Mouse (Mus musculus): ENCODE measurements at regions not wholly inside any gene's neighbourhood (a gene's known extent, or its start where the extent isn't known, plus 50 kb on each side); places are given as distances from the start of the nearest gene placed in this dataset.
A peak's percentile ranks its signal among the peaks of the same experiment; 100 is the strongest.

- ATAC-seq (replicated peaks; ENCODE audit: poor library complexity, severe bottlenecking), result no peak
Measured at GRCm38 (mm10) chr1:125307223-125307622, 128.3 kb downstream of the Actr3 start.

- no peak for ATAC-seq (replicated peaks; ENCODE audit: poor library complexity, severe bottlenecking)
Measured at GRCm38 (mm10) chr1:125298520-125299090, 136.9 kb downstream of the Actr3 start.

DNA sequence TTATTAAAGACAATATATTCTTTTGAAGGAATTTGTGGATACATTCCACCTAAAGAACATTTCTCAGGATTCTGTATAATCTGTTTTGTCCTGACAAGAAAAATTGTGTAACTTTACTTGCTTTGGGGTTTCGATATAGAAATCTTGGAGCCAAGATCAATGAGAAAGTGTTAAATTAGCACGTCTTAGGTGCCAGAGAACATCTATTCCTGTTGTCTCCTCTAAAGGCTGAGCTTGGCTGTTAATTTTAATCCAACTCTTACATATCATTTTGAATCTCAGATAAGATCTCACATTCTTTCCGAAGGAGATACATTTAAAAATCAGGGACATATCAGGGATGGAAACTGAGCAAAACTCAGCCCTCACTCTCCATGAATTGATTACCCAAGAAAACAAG, 139.9 kb downstream of the Actr3 start:
- no peak for ATAC-seq (replicated peaks; ENCODE audit: poor library complexity, severe bottlenecking)

DNA sequence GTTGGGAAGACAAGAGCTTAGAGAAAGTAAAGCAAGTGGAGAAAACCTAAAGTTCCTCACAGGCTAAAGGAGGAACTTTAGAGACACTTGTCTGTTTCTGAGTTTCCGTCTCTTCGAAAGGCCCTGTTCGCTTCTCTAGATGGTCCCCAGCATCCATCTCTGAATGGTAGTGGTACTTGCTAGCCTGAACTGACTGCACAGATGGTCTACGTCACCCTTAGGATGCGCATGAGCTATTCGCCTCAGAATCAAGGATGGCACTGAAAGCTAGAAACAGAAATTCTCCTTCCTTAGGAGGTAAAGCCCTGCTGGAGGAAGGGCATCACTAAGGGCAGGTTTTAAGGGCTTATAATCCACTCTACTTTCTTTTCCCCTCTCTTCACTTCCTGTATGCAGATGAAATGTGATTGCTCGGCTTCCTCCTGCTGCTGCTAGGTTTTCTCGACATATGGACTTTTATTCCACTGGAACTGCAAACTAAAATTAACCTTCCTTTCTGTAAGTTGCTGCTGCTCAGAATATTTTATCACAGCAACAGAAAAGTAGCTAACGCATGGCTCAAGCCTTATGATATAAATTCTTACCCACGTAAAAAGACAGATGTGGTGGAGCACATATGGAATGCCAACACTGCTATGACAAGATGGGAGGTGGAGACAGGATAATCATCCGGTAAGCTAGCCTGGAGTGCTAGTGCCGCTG, 145.1 kb downstream of the Actr3 start:
- no peak for ATAC-seq (replicated peaks; ENCODE audit: poor library complexity, severe bottlenecking)

GRCm38 (mm10) chr1:125286347-125286746, 149.2 kb downstream of the Actr3 start:
- no peak for ATAC-seq (replicated peaks; ENCODE audit: poor library complexity, severe bottlenecking)

- no peak for ATAC-seq (replicated peaks; ENCODE audit: poor library complexity, severe bottlenecking)
Measured at GRCm38 (mm10) chr1:125284693-125285092, 150.8 kb downstream of the Actr3 start.

- no peak for ATAC-seq (replicated peaks; ENCODE audit: poor library complexity, severe bottlenecking)
Measured at GRCm38 (mm10) chr1:125273752-125274151, 161.8 kb downstream of the Actr3 start.

DNA sequence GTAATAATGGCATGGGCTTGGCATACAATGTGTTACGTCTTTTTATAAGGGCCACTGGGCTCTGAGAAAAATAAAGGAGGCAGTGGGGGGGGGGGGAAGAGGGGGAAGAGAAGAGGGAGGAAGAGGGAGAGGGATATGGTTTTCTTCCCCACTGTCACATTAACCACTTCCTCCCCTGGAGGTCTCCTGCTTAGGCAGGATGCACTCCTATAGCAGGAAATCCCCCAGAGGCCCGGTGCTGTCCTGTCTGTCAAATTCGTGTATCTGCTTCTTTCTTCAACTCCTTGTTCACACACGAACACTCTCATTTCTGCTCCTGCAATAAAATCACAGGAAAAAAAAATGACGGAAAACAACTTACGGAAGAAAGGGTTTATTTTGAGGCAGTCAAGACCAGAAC, 171.8 kb downstream of the Actr3 start:
- peak; percentile 53 for ATAC-seq (replicated peaks; ENCODE audit: poor library complexity, severe bottlenecking)

- ATAC-seq (replicated peaks; ENCODE audit: poor library complexity, severe bottlenecking), result no peak
Measured at GRCm38 (mm10) chr1:125263068-125263467, 172.5 kb downstream of the Actr3 start.

DNA sequence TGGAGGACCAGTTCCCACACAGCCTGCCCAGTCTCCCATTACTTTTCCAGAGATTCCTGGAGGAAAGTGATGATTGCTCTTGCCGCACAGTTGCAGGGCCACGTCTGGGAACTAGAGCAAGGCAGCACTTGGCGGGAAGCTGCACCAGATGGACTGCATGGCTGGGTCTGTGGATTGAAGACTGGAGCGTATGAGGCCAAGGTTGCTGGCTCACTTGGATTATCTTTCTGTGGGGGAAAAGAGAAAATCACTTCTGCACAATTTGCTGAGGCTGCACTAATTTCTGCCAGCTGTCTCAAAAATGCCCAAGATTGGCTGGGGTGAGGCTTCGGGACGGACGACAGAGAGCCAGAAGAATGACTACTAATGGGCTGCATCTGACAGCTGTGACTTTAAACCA, 193.2 kb downstream of the Actr3 start:
- ATAC-seq (replicated peaks; ENCODE audit: poor library complexity, severe bottlenecking), result no peak

DNA sequence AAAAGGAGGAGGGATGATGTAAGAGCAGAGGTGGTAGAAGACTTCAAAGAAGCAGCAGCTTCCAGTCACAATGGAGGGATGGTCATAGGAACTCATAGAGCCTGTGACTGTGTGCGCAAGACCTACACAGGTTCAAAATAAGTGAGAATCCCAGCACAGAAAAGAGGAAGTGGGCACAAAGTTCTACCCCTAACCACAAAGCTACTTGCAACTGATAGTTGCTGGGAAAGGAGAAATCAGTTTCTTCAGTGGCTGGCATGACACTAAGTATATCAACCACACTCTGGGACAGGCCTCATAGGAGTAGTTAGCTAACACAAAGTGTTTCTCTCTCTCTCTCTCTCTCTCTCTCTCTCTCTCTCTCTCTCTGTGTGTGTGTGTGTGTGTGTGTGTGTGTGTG, 193.8 kb downstream of the Actr3 start:
- peak; percentile 99 for ATAC-seq (replicated peaks; ENCODE audit: poor library complexity, severe bottlenecking)

GRCm38 (mm10) chr1:125237595-125237988, 197.9 kb downstream of the Actr3 start:
- no peak for ATAC-seq (replicated peaks; ENCODE audit: poor library complexity, severe bottlenecking)

GRCm38 (mm10) chr1:125236948-125237594, 198.5 kb downstream of the Actr3 start:
- no peak for ATAC-seq (replicated peaks; ENCODE audit: poor library complexity, severe bottlenecking)

- no peak for ATAC-seq (replicated peaks; ENCODE audit: poor library complexity, severe bottlenecking)
Measured at GRCm38 (mm10) chr1:125234747-125235146, 200.8 kb downstream of the Actr3 start.

GRCm38 (mm10) chr1:125223370-125223769, 212.2 kb downstream of the Actr3 start:
- ATAC-seq (replicated peaks; ENCODE audit: poor library complexity, severe bottlenecking), result no peak

DNA sequence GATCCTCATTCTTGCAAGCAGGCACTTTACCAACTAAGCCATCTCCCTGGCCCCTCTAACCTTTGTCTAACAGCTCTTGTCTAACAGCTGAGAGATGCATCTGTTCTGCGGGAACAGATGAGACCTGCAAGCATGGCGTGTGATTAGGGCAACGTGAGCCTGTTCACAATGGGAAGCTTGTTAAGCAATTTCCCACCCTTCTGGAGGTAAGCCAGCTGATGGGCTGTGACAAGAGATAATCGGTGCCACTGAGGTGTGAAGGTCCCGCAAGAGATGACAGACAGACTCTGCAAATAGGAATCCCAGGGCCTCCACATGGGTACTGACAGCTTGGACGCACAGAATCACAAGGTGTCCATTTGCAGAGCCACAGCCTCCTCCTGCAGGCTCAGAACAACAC, 219.3 kb downstream of the Actr3 start:
- ATAC-seq (replicated peaks; ENCODE audit: poor library complexity, severe bottlenecking), result no peak

GRCm38 (mm10) chr1:125187091-125187490, 248.4 kb downstream of the Actr3 start:
- no peak for ATAC-seq (replicated peaks; ENCODE audit: poor library complexity, severe bottlenecking)

DNA sequence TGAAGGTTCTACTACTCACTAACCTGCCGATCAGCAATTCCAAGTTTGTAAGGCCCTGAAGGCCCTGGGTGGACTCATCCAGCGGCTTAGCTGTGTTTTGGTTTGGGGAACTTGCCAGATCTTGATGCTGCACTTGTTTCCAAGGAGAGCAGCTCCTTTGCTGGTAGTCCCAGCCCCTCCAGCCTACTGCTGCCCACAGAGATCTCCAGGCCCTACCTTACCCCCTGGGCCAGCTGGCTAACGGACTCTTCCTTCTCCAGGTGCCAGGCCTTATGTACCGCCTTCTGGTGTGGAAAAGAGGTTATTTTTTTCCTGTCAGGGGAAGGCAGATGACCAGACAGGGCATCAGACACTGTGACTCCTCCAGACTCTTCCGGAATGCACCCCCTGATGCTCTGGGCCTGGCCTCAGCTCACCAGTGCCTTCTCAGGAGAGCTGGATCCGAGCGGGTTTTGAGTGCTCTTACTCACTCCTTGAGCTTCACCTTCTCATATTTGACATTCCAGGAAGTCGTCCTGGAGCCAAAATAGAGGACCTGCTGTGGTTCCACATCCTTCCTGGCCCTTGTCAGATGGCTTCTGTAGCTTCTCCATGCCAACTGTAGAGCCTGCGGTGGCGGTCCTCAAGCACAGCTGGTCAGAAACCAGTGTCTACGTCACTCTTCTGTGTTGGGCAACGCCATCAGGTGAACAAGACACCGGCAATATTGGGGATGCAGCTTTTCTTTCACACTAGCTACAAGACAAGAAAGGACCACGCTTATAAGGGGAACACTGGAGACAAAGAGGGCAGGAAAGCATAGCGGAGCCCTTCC, 259.2 kb downstream of the Actr3 start:
- ATAC-seq (replicated peaks; ENCODE audit: poor library complexity, severe bottlenecking), result peak; percentile 17; the same call in 1 of the 2 replicates

DNA sequence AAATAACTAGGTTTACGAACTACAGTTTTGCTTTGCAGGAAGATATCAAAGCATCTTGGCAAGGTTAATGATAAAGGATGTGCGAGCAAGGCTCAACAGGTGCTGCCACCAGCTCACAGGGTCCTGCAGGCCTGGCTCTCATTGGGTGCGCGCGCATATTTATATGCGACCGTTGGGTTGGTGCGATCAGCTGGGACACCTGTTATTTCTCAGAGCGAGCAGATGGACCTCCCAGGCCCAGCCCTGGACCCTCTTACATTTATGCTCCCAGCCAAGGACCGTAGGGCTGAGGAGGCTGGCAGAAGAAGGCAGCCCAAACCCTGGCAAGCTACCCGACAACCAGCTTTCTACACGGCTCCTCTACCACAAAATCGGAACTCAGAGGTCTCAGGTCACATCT, 260.8 kb downstream of the Actr3 start:
- no peak for ATAC-seq (replicated peaks; ENCODE audit: poor library complexity, severe bottlenecking)

DNA sequence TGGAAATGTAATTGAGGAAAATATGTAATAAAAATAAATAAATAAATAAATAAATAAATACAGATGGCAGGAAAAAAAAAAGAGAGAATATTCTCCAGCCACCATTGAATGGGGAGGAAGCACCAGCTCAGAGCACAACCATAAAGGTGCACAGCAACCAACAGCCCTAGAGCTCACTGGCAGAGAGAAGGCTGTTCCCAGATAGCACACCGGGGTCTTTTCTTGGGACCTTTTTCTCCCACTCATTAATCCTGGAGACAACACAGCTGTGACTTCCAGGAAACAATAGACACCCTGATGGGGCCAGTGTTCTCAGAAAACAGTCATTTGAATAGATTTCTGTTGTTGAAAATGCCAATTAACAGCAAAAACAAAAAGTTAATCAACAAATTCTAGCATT, 263.1 kb downstream of the Actr3 start:
- ATAC-seq (replicated peaks; ENCODE audit: poor library complexity, severe bottlenecking), result no peak

- no peak for ATAC-seq (replicated peaks; ENCODE audit: poor library complexity, severe bottlenecking)
Measured at GRCm38 (mm10) chr1:125165226-125165625, 270.3 kb downstream of the Actr3 start.

All from granulocyte monocyte progenitor cell, adult 5-6 weeks (primary cell).